Mouse (Mus musculus) myocyte (in vitro differentiated cells): Measurements from ENCODE around the gene Hoxb4. TPM values are rescaled to one million over a fixed set of nuclear protein-coding genes. Genes with fewer than 3 reads are reported as not detected.

Experiments used
- H3K27me3 ChIP-seq: one replicate; pipeline ENCODE4 v1.6.1; 2011; ENCODE audit not compliant: control insufficient read depth, insufficient read depth, insufficient read length
- H3K36me3 ChIP-seq: one replicate; pipeline ENCODE4 v1.6.1; 2011; ENCODE audit not compliant: control insufficient read depth, insufficient read depth
- H3K4me2 ChIP-seq: one replicate; pipeline ENCODE4 v1.6.1; 2011; ENCODE audit warnings: low read depth, control low read depth
- H3K4me3 ChIP-seq: one replicate; pipeline ENCODE4 v1.5.1; 2011; ENCODE audit warnings: mild to moderate bottlenecking, control low read depth, moderate library complexity
- H3K79me2 ChIP-seq: one replicate; pipeline ENCODE4 v1.6.1; 2011; ENCODE audit not compliant: control insufficient read depth, insufficient read depth
- H3ac ChIP-seq: one replicate; pipeline ENCODE4 v1.6.1; 2011; ENCODE audit not compliant: control insufficient read depth, insufficient read length
- CEBPB ChIP-seq: IDR thresholded peaks from 2 replicates; pipeline ENCODE4 v1.6.1; 2011; ENCODE audit warnings: mild to moderate bottlenecking, moderate library complexity; ENCODE audit not compliant: poor library complexity, insufficient read depth, severe bottlenecking
- E2F4 ChIP-seq: IDR thresholded peaks from one replicate; pipeline ENCODE4 v1.6.1; 2011; ENCODE audit warnings: mild to moderate bottlenecking, control low read depth, moderate library complexity; ENCODE audit not compliant: insufficient read depth
- MAX ChIP-seq: IDR thresholded peaks from one replicate; pipeline ENCODE4 v1.6.1; 2011; ENCODE audit warnings: low read depth, mild to moderate bottlenecking, control low read depth
- MYOD1 ChIP-seq, 3 experiments: IDR thresholded peaks; one replicate each; pipeline ENCODE4 v1.6.1; 2011; ENCODE audit warnings: control low read depth in 2 of 3, low read depth in 2 of 3, mild to moderate bottlenecking in 2 of 3, moderate library complexity in 1 of 3; ENCODE audit not compliant: insufficient read length in 2 of 3, control insufficient read depth in 1 of 3
- MYOG ChIP-seq, 3 experiments: IDR thresholded peaks; one replicate each; pipeline ENCODE4 v1.6.1; 2011; ENCODE audit warnings: control low read depth in 2 of 3, low read depth in 2 of 3, mild to moderate bottlenecking in 2 of 3; ENCODE audit not compliant: insufficient read length in 2 of 3, control insufficient read depth in 1 of 3, insufficient read depth in 1 of 3
- POLR2A ChIP-seq: IDR thresholded peaks from one replicate; pipeline ENCODE4 v1.6.1; 2011; ENCODE audit warnings: low read depth, mild to moderate bottlenecking, control low read depth, moderate library complexity; ENCODE audit not compliant: insufficient read length
- POLR2AphosphoS2 ChIP-seq: IDR thresholded peaks from one replicate; pipeline ENCODE4 v1.6.1; 2011; ENCODE audit warnings: low read depth, control low read depth; ENCODE audit not compliant: insufficient read length
- REST ChIP-seq: IDR thresholded peaks from one replicate; pipeline ENCODE4 v1.6.1; 2011; ENCODE audit warnings: mild to moderate bottlenecking, control low read depth, moderate library complexity; ENCODE audit not compliant: insufficient read depth, insufficient read length
- SRF ChIP-seq: IDR thresholded peaks from one replicate; pipeline ENCODE4 v1.6.1; 2011; ENCODE audit warnings: low read depth; ENCODE audit not compliant: control insufficient read depth, insufficient read length
- TCF12 ChIP-seq: IDR thresholded peaks from one replicate; pipeline ENCODE4 v1.6.1; 2011; ENCODE audit warnings: mild to moderate bottlenecking, control low read depth; ENCODE audit not compliant: poor library complexity, insufficient read depth, severe bottlenecking
- TCF3 ChIP-seq: IDR thresholded peaks from one replicate; pipeline ENCODE4 v1.6.1; 2011; ENCODE audit warnings: low read depth, control low read depth; ENCODE audit not compliant: insufficient read length
- USF1 ChIP-seq: IDR thresholded peaks from one replicate; pipeline ENCODE4 v1.6.1; 2011; ENCODE audit warnings: low read depth, mild to moderate bottlenecking, control low read depth, moderate library complexity
- polyA plus RNA-seq: library from polyadenylated mRNA; unstranded; fragments of >200 nt; fragmentation: generic; extraction: Trizol; gene quantifications from one replicate; pipeline ENCODE4 v1.2.1, GENCODE M21; 2012; ENCODE audit warnings: missing spikeins

The Hoxb4 gene
- polyA plus RNA-seq, 1 experiment, result not detected

- Histone ChIP-seq H3ac (no peak overlapping the region), H3K4me2 (no peak overlapping the region), H3K27me3 (peaks cover 68% of the 10 kb centered on the region), H3K36me3 (no peaks in the 10 kb centered on the region), H3K79me2 (no peaks in the 10 kb centered on the region), H3K4me3 (no peak overlapping the region)
- TF ChIP-seq TCF3 (no peak), TCF12 (no peak), SRF (no peak), MYOG (IDR thresholded peaks at IDR 0.05; ENCODE audit: control insufficient read depth in 1 of 3, insufficient read depth in 1 of 3, insufficient read length in 2 of 3, low read depth in 2 of 3) (no peak), POLR2AphosphoS2 (no peak), CEBPB (no peak), POLR2A (no peak), USF1 (no peak), MAX (no peak), MYOD1 (IDR thresholded peaks at IDR 0.05; ENCODE audit: control insufficient read depth in 1 of 3, insufficient read length in 2 of 3, low read depth in 2 of 3) (no peak), REST (no peak)
These were observed 11.2 kb upstream of the Hoxb4 start for GRCm38 (mm10) chr11:96306908-96307269.

- no peaks in the 10 kb centered on the region for H3K79me2 ChIP-seq
- peaks cover 63% of the 10 kb centered on the region for H3K27me3 ChIP-seq
- H3K4me2 ChIP-seq, result no peak overlapping the region
- no peak overlapping the region for H3K4me3 ChIP-seq
- no peaks in the 10 kb centered on the region for H3K36me3 ChIP-seq
- TF ChIP-seq USF1, result no peak
- no peak for TF ChIP-seq CEBPB
- no peak for TF ChIP-seq E2F4
- no peak overlapping the region for H3ac ChIP-seq
These were observed 9.3 kb upstream of the Hoxb4 start for GRCm38 (mm10) chr11:96308763-96309162.

- Histone ChIP-seq H3K27me3 (peaks cover 60% of the 10 kb centered on the region), H3K36me3 (no peaks in the 10 kb centered on the region), H3ac (no peak overlapping the region), H3K4me2 (no peak overlapping the region), H3K4me3 (no peak overlapping the region), H3K79me2 (no peaks in the 10 kb centered on the region)
- TF ChIP-seq E2F4 (no peak), USF1 (no peak), REST (no peak)
These were observed 8.8 kb upstream of the Hoxb4 start for GRCm38 (mm10) chr11:96309288-96309687.

- Histone ChIP-seq H3K4me3 (no peak overlapping the region), H3K36me3 (no peaks in the 10 kb centered on the region), H3K4me2 (peak overlapping the region; percentile 87), H3K27me3 (peaks cover 59% of the 10 kb centered on the region), H3K79me2 (no peaks in the 10 kb centered on the region), H3ac (no peak overlapping the region)
- TF ChIP-seq USF1 (no peak), CEBPB (no peak), MAX (no peak), REST (no peak), E2F4 (no peak), POLR2AphosphoS2 (no peak)
These were observed 7.7 kb upstream of the Hoxb4 start for GRCm38 (mm10) chr11:96310183-96310938.

- Histone ChIP-seq H3K4me2 (peak overlapping the region; percentile 87), H3ac (no peak overlapping the region), H3K4me3 (peak overlapping the region; percentile 4), H3K79me2 (no peaks in the 10 kb centered on the region), H3K27me3 (peaks cover 61% of the 10 kb centered on the region), H3K36me3 (no peaks in the 10 kb centered on the region)
- TF ChIP-seq POLR2A, result no peak
- no peak for TF ChIP-seq MYOD1 (IDR thresholded peaks at IDR 0.05; ENCODE audit: control insufficient read depth in 1 of 3, insufficient read length in 2 of 3, low read depth in 2 of 3)
- TF ChIP-seq E2F4, result no peak
- no peak for TF ChIP-seq CEBPB
- TF ChIP-seq SRF, result no peak
- no peak for TF ChIP-seq TCF12
- TF ChIP-seq REST, result no peak
- no peak for TF ChIP-seq MAX
- TF ChIP-seq TCF3, result no peak
These were observed 7.0 kb upstream of the Hoxb4 start for GRCm38 (mm10) chr11:96311097-96311496.
